Mouse (Mus musculus): ENCODE measurements at regions not wholly inside any gene's neighbourhood (a gene's known extent, or its start where the extent isn't known, plus 50 kb on each side); places are given as distances from the start of the nearest gene placed in this dataset.

- DNase-seq (ENCODE audit: low spot score), result no peak
These were observed 114.5 kb downstream of the Dhx35 start for GRCm38 (mm10) chr2:158909086-158909485.

- DNase-seq (ENCODE audit: low spot score), result no peak
These were observed 115.7 kb downstream of the Dhx35 start for GRCm38 (mm10) chr2:158910325-158910724.

- no peak for DNase-seq (ENCODE audit: low spot score)
These were observed 116.6 kb downstream of the Dhx35 start for GRCm38 (mm10) chr2:158911191-158911590.

GRCm38 (mm10) chr2:158912631-158913258 is 118.1 kb downstream of the Dhx35 start:
- peak; percentile 76 for DNase-seq (ENCODE audit: low spot score)

- peak; percentile 47 for DNase-seq (ENCODE audit: low spot score)
These were observed 122.8 kb downstream of the Dhx35 start for GRCm38 (mm10) chr2:158917398-158917797.

- DNase-seq (ENCODE audit: low spot score), result no peak
These were observed 123.7 kb downstream of the Dhx35 start for GRCm38 (mm10) chr2:158918312-158918711.

GRCm38 (mm10) chr2:158921342-158922255 is 127.0 kb downstream of the Dhx35 start:
- no peak for DNase-seq (ENCODE audit: low spot score)

GRCm38 (mm10) chr2:158922766-158923165 is 128.2 kb downstream of the Dhx35 start:
- DNase-seq (ENCODE audit: low spot score), result no peak

- DNase-seq (ENCODE audit: low spot score), result no peak
These were observed 134.9 kb downstream of the Dhx35 start for GRCm38 (mm10) chr2:158929507-158929906.

GRCm38 (mm10) chr2:158937948-158938565 is 143.4 kb downstream of the Dhx35 start:
- DNase-seq (ENCODE audit: low spot score), result no peak

- DNase-seq (ENCODE audit: low spot score), result no peak
These were observed 154.8 kb downstream of the Dhx35 start for GRCm38 (mm10) chr2:158949418-158949817.

- DNase-seq (ENCODE audit: low spot score), result peak; percentile 44
These were observed 156.5 kb downstream of the Dhx35 start for GRCm38 (mm10) chr2:158951061-158951460.

- no peak for DNase-seq (ENCODE audit: low spot score)
These were observed 162.3 kb downstream of the Dhx35 start for GRCm38 (mm10) chr2:158956888-158957287.

GRCm38 (mm10) chr2:158965003-158965665 is 170.5 kb downstream of the Dhx35 start:
- peak; percentile 45 for DNase-seq (ENCODE audit: low spot score)

GRCm38 (mm10) chr2:158972178-158972577 is 177.6 kb downstream of the Dhx35 start:
- no peak for DNase-seq (ENCODE audit: low spot score)

GRCm38 (mm10) chr2:158985529-158986148 is 191.0 kb downstream of the Dhx35 start:
- peak; percentile 72 for DNase-seq (ENCODE audit: low spot score)

GRCm38 (mm10) chr2:159002481-159003186 is 208.0 kb downstream of the Dhx35 start:
- no peak for DNase-seq (ENCODE audit: low spot score)

GRCm38 (mm10) chr2:159003187-159003497 is 208.5 kb downstream of the Dhx35 start:
- no peak for DNase-seq (ENCODE audit: low spot score)

- no peak for DNase-seq (ENCODE audit: low spot score)
These were observed 209.8 kb downstream of the Dhx35 start for GRCm38 (mm10) chr2:159004417-159004816.

- no peak for DNase-seq (ENCODE audit: low spot score)
These were observed 218.1 kb downstream of the Dhx35 start for GRCm38 (mm10) chr2:159012725-159013124.

GRCm38 (mm10) chr2:159014553-159014952 is 219.9 kb downstream of the Dhx35 start:
- no peak for DNase-seq (ENCODE audit: low spot score)

All from testis, postnatal 10 days (tissue).